Mouse (Mus musculus): ENCODE data around the gene Kpna2.
"Not testable (repeated sequence)": the region's sequence is repeated elsewhere in the genome, so short reads cannot be mapped to it uniquely, and the experiment has no call there.

The Kpna2 gene

GRCm38 (mm10) chr11:107017339-107017886 is 18.1 kb upstream of the Kpna2 start:
- DNase-seq, result no peak

DNA sequence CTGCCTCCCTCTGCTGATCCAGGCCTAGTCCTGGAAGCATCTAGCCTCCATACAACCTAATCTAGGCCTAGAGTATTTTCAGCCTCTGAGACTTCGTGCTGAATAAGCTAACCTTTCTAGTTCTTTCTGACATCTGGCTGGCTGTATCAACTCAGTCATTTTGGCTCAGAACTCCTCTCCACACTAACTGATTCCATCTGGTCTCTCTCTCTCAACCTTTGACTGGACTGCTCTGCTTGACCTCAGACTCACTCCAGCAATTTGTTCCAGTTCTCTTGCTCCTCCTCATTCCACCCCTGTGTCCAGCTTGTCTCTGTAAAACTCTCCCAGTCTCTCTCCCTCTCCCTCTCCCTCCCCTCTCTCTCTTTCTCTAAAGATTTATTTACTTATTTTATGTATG is 17.6 kb upstream of the Kpna2 start:
- no peak for DNase-seq

DNA sequence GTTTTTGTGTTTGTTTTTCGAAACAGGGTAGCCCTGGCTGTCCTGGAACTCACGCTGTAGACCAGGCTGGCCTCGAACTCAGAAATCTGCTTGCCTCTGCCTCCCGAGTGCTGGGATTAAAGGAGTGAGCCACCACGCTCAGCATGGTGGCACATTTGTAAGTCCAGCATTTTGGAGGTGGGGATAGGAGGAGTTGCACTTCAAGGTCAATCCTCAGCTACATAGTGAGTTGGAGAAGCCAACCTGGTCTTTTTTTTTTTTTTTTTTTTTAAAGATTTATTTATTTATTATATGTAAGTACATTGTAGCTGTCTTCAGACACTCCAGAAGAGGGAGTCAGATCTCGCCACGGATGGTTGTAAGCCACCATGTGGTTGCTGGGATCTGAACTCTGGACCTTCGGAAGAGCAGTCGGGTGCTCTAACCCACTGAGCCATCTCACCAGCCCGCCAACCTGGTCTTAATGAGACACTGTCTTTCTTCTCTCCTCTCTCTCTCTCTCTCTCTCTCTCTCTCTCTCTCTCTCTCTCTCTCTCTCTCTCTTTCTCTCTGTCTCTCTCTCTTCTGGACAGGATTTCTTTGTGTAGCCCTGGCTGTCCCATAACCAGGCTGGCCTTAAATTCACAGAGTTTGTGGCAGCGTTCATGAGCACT is 16.3 kb upstream of the Kpna2 start:
- DNase-seq, result not testable (repeated sequence)

- no peak for DNase-seq
These were observed 15.4 kb upstream of the Kpna2 start for GRCm38 (mm10) chr11:107014597-107015309.

DNA sequence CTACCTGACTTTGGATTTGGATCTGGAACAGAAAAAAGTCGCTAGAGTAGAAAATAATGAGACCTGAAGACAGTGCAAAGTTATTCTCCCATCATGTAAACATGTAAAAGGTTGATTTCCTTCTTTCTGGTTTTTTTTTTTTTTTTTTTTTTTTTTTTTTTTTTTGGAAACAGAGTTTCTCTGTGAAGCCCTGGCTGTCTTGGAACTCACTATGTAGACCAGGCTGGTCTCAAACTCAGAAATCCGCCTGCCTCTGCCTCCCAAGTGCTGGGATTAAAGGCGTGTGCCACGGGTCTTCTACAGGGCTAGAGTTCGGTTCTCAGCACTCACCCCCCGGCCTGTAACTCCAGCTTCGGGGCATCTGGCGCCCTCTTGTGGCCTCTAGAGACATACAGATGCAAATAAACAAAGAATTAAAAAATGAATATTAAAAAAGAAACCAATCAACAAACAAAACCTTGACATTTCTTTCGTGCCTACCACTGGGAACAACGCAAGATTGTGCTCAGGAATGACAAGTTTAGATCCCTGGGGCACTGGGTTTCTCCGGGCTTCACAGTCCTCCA is 14.8 kb upstream of the Kpna2 start:
- no peak for DNase-seq

DNA sequence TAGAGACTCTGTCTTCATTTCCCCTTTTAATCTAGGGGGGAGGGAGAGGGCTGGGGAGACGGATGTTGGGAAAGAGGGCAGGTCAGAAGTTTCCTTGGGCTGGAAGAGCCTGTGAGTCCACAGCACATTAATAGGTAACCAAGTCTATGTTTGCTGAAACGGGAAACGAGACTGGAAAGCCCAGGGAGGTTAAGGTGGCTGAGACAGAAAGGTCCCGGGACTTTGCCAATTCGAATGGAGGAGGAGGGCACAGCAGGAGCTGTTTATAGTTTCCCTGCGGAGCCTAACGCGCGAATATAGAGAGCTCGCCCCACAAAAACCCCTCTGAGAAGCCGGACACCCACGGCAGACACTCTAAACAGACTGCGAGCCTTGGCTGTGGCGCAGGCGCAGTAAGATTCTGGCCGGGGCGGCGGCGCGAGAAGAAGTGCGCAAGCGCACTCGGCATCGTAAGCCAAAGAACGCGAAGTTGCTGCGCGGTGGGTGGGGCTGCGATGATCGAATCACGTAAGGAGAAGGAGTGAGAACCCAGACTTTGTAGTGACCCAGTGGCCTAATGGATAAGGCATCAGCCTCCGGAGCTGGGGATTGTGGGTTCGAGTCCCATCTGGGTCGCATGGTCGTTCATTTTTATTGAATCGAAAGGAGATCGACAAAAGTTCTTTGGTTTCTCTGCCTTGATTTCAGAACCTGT is 13.1 kb upstream of the Kpna2 start:
- DNase-seq, result peak; percentile 99

- DNase-seq, result no peak
These were observed 12.5 kb upstream of the Kpna2 start for GRCm38 (mm10) chr11:107011669-107012323.

GRCm38 (mm10) chr11:107011171-107011570 is 11.8 kb upstream of the Kpna2 start:
- no peak for DNase-seq

GRCm38 (mm10) chr11:107010447-107010846 is 11.1 kb upstream of the Kpna2 start:
- DNase-seq, result no peak

DNA sequence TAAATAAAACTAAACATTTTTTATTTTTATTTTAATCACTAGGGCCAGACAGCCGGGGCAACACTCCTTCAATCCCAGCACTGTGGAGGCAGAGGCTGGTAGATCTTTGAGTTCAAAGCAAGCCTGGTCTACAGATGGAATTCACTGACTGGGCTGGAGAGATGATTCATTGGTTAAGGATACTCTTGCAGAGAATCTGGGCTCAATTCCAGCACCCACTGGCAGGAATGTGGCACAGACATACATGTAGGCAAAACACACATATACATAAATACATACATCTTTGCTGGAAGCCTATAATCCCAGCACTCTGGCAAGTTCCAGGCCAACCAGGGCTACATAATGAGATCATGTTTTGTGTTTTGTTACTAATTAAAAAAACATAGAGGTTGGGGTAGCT is 6.2 kb upstream of the Kpna2 start:
- DNase-seq, result no peak

GRCm38 (mm10) chr11:107001760-107002675 is 2.7 kb upstream of the Kpna2 start:
- no peak for DNase-seq

DNA sequence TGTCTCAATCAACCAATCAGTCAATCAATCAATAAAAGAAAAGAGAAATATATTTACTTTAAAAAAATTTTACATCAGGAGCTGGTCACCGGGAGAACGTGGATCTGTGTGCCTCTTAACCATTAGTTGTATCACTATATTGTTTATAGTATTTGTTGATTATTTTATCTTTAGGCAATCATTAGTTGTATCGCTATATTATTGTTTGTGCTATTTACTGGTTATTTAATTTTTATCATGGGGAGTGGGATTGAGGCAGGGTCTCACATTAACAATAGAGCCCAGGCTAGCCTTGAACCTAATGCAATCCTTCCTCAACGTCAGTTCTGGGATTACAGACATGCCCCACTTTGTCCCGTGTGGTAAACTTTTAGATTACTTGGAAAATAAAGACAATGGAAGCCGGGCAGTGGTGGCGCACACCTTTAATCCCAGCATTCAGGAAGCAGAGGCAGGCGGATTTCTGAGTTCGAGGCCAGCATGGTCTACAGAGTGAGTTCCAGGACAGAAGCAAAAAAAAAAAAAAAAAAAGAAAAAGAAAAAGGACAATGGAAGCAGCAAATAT is 690 bp upstream of the Kpna2 start:
- no peak for DNase-seq

GRCm38 (mm10) chr11:106998651-106999150 is 640 bp downstream of the Kpna2 start:
- peak; percentile 18 for DNase-seq

DNA sequence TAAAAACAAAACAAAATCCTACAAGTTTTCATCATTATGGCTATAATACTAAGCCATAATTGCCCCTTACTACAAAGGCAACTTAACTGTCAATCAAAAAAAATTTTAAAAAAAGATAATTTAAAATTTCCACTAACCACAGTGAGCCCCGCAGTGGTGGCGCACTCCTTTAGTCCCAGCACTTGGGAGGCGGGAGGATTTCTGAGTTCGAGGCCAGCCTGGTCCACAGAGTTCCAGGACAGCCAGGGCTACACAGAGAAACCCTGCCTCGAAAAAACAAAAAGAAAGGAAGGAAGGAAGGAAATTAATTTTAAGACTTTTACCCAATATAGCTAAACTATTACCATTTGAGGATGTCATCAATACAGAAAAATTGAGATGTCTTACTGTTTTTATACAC is 1.4 kb downstream of the Kpna2 start:
- DNase-seq, result no peak

- not testable (repeated sequence) for DNase-seq
These were observed 2.8 kb downstream of the Kpna2 start for GRCm38 (mm10) chr11:106996492-106996891.

DNA sequence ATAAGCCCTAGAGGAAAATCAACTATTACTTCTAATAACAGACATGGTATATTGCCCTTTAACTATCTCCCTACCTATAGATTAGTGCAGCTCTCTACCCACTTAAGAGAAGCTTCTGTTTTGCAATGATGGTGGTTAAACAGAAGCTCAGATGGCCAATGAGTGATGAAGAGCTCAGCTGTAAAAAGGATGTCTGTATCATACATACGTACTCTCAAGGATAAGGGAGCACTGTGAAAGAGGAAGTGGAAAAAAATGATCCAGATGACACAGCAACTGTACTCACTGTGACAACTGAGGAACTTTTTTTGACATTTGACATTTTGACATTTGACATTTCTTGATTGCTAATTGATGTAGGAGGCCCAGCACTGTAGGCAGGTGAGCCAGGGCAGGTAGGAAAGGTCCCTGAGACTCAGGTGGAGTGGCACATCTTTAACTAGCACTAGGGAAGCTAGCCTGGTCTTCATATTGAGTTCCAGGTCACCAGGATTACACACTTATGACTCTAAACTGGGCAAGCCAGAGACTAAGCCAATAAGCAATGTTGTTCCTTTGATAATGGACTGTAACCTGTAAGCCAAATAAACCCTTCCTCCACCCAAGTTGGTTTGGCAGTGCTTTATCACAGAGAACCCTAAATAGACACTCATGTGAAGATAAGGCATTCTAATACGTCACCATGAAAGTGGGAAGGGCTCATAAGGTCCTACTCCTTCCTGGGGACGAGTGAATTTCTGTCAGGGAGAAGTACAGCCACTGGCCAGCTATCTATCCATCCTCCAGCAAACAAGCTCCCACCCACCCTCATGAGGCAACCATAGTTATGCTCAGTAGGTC is 4.9 kb downstream of the Kpna2 start:
- DNase-seq, result no peak

DNA sequence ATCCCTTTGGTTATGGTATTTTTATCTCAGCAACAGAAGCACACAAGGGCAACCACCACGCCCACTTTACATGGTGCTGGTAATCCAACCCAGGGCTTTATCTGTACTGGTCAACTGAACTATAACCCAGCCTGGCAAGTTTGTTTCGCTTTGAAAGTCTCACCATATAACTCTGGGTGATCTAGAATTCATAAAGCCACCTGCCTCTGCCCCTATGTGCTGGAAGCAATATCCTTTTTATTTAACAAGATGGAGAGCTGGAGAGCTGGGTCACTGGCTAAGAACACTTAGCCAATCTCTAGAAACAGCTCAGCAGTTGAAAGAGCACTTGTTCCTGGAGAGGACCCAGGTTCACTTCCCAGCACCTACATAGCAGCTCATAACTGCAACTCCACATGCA is 12.0 kb downstream of the Kpna2 start:
- no peak for DNase-seq

GRCm38 (mm10) chr11:106985979-106986604 is 13.2 kb downstream of the Kpna2 start:
- DNase-seq, result not testable (repeated sequence)

GRCm38 (mm10) chr11:106982351-106982750 is 17.0 kb downstream of the Kpna2 start:
- no peak for DNase-seq

GRCm38 (mm10) chr11:106981787-106982186 is 17.6 kb downstream of the Kpna2 start:
- no peak for DNase-seq

Measured in cerebellum, adult 11 months (tissue).